Mouse (Mus musculus) c-Kit-positive CD71-positive TER-119-positive erythroid progenitor cells, embryonic 14.5 days (primary cell): ENCODE results near the gene Adssl1.

Experiments
- DNase-seq: peaks from one replicate; pipeline ENCODE4 v3.0.0-alpha.2; 2013; ENCODE audit warnings: low spot score

Adssl1 gene

GRCm38 (mm10) chr12:112623742-112624141 is 3.9 kb downstream of the Adssl1 start:
- DNase-seq, result peak; percentile 61

DNA sequence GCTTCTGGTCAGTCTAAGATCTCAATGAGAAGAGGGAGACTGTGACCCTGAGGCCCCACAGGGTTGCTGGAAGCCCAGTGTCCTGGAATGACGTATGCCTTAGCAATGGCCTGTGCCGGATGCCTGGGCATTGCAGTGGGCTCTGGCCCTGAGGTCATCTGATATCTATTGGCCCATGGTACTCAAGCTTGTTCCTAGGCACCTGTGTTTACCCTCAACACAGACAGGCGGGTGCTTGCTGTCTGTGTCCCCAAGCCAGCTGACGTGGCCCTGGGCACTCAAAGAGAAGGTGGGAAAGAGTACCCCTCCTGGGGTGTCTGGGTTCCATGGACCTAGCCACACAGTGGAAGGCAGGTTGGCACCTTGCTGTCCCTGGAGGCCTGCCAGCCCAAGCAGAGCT is 5.9 kb downstream of the Adssl1 start:
- DNase-seq, result no peak

DNA sequence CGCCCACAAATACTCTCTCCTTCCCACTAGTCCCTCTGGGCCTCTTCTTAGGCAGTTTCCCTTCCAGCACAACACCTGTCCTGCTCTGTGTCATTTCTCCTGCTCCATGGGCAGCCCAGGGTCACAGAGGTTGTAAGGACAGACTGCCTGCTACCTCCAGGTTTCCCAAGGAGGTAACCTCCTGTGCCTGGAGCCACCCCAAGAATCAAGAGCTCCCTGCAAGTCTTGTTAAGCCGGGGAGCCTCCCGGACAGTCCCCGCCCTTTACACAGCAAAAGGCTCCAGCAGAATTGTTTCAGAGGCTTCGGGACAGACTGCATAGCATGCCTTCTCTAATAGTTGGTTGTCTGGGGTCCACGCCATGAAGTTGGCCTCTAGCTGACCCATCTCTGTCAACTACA is 6.6 kb downstream of the Adssl1 start:
- no peak for DNase-seq

GRCm38 (mm10) chr12:112627097-112627881 is 7.4 kb downstream of the Adssl1 start:
- DNase-seq, result no peak

DNA sequence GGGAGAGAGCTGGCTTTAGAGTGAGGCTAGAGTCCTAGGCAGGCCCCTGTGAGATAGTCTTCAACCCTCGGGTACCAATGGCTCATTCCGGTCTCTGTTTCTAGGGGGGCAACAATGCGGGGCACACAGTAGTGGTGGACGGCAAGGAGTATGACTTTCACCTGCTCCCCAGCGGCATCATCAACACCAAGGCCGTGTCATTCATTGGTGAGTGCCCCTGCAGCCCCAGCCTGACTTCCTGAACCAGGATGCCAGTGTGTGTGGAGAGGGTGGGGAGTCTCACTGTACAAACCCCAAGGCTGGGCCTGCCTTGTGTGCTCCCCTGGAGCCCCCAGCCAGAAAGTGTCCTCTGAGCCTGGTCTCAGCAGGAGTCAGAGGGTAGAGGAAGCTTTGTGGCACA is 8.4 kb downstream of the Adssl1 start:
- DNase-seq, result no peak

GRCm38 (mm10) chr12:112628928-112629721 is 9.3 kb downstream of the Adssl1 start:
- DNase-seq, result no peak

GRCm38 (mm10) chr12:112630029-112630428 is 10.2 kb downstream of the Adssl1 start:
- DNase-seq, result no peak

DNA sequence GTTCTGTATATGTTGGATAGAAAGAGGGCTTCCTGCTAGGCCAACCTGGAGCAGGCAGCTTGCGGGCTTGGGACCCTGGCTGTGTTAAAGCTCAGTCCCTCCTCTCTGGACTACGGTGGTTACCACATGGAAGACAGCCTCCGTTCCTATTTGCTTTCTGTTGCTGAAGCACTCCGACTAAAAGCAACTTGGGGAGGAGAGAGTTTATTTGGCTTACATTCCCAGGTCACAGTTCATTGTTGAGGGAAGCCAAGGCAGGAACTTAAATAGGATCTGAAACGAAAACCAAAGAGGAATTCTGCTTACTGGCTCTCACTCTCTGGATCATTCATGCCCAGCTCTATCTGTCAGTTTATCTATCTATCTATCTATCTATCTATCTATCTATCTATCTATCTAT is 11.0 kb downstream of the Adssl1 start:
- no peak for DNase-seq

DNA sequence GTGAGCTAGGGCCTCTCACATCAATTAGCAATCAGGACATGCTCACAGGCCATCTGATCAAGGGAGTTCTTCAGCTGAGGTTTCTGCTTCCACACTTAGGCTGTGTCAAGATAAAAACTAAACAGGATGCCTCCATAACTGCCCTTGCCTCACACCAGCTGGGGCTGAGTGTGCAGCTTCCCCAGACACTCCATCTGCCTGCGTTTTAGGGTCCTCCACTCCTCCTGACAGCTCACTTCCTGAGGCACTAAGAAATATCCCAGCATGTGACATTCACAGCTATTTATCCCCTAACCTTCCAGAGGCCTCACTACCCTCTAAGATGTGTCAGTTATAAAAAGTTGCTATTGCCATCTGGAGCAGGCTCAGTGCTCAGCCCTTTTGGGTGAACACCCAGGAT is 11.6 kb downstream of the Adssl1 start:
- DNase-seq, result no peak

- DNase-seq, result no peak
These were observed 12.4 kb downstream of the Adssl1 start for GRCm38 (mm10) chr12:112632084-112632777.

DNA sequence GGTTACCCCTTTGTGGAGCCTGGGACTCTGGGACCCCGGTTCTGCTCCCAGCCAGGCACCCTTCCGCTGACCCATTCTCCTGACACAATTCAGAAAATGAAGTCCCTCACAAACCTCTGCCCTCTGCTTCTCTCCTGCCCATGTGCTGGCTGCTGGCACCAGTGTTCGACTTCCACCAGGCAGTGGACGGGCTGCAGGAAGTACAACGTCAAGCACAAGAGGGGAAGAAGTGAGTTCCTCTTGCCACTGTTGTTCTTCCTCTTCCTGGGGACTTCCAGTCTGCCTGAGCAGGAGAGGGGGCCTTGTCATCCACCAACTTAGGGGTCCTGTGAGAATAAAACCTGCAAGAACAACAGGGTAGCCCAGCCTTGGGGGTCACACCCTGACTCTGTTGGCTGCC is 13.1 kb downstream of the Adssl1 start:
- no peak for DNase-seq

DNA sequence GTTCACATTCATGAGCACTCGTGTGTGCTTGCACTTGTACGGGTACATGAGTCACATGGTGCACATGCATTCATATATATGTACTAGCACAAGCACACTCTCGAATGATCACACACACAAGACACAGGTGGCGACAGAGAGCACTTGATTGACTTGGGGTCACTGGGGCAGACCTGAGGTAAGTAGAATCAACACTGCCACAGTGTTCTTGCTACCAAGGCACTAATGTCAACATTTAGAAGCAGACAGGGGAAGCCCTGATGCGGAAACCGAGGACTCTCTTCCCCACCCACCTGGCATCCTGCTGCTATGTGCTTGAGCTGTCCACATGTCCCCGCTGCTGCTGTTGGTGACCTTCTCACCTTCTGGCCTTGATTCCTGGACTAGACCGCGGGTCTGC is 13.8 kb downstream of the Adssl1 start:
- DNase-seq, result no peak

GRCm38 (mm10) chr12:112639526-112639925 is 19.7 kb downstream of the Adssl1 start:
- no peak for DNase-seq

GRCm38 (mm10) chr12:112643126-112643525 is 23.3 kb downstream of the Adssl1 start:
- no peak for DNase-seq

- peak; percentile 96 for DNase-seq
These were observed 24.5 kb downstream of the Adssl1 start, which contains the start of gene Siva1 for GRCm38 (mm10) chr12:112644180-112644854. Gene Siva1 (plus strand): TSS chr12:112644679.

- peak; percentile 34 for DNase-seq
These were observed 25.1 kb downstream of the Adssl1 start for GRCm38 (mm10) chr12:112644855-112645506.

- DNase-seq, result no peak
These were observed 26.3 kb downstream of the Adssl1 start for GRCm38 (mm10) chr12:112646139-112646538.

- DNase-seq, result no peak
These were observed 28.2 kb downstream of the Adssl1 start for GRCm38 (mm10) chr12:112648081-112648480.

DNA sequence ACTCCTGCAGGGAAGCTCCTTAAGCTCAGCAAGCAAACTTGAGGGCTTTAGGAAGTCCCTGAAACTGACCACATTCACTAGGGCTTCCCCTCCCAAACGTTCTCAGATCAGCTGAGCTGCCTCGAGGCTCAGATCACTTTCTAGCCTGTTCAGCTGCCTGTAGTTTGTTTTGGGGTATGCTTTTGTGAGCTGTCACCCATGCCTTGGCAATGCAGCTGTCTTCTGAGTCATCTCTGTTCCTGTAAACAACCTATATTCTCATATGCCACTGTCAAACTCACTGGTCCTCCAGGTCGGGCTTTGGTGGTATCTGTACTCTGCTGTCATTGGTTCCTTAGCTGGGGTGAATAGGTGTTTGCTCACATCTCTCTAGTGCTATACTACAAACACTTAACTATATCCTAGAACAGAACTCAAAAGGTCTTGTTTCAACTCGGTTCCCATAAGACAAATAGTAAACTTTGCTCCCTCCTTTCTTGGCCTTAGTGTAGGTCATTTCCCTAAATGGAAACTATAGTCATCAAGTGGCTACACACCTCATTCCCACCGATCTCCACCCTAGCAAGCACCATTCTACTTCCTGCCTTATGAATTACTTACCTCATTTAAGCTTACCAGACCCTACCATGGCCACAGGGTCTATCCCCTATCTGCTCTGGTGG is 32.1 kb downstream of the Adssl1 start:
- no peak for DNase-seq

GRCm38 (mm10) chr12:112653157-112653824 is 33.4 kb downstream of the Adssl1 start:
- peak; percentile 79 for DNase-seq
